Mouse (Mus musculus) lung, embryonic 16.5 days (tissue): ENCODE data around the gene Plxna1. TPM values are rescaled to one million over a fixed set of nuclear protein-coding genes. Genes with fewer than 3 reads are reported as not detected.

ENCODE experiments used
- ATAC-seq: fragments of 200-750 bp; cut with Nextera tagmentation; 2 replicates; pipeline ENCODE4 v1.8.0; 2017; ENCODE audit warnings: low read depth, mild to moderate bottlenecking, moderate library complexity
- H3K27ac ChIP-seq: fragments of 300-500 bp; sonication (generic); 2 replicates; pipeline ENCODE4 v1.5.1; 2014; ENCODE audit warnings: mild to moderate bottlenecking, control low read depth, low read length
- H3K27me3 ChIP-seq: fragments of 300-500 bp; sonication (generic); 2 replicates; pipeline ENCODE4 v1.6.1; 2014; ENCODE audit warnings: low read depth, low read length, mixed read lengths; ENCODE audit not compliant: control insufficient read depth, insufficient read depth
- H3K36me3 ChIP-seq: fragments of 300-500 bp; sonication (generic); 2 replicates; pipeline ENCODE4 v1.6.1; 2014; ENCODE audit warnings: low read length; ENCODE audit not compliant: control insufficient read depth, insufficient read depth
- H3K4me1 ChIP-seq: fragments of 300-500 bp; sonication (generic); replicated peaks from 2 replicates; pipeline ENCODE4 v1.6.1; 2014; ENCODE audit warnings: low read length, mixed read lengths; ENCODE audit not compliant: control insufficient read depth, insufficient read depth
- H3K4me2 ChIP-seq: fragments of 300-500 bp; sonication (generic); 2 replicates; pipeline ENCODE4 v1.6.1; 2014; ENCODE audit warnings: low read depth, low read length, control low read depth
- H3K4me3 ChIP-seq: fragments of 300-500 bp; sonication (generic); 2 replicates; pipeline ENCODE4 v1.5.1; 2014; ENCODE audit warnings: mild to moderate bottlenecking, low read length, control low read depth
- H3K9ac ChIP-seq: fragments of 300-500 bp; sonication (generic); 2 replicates; pipeline ENCODE4 v1.6.1; 2014; ENCODE audit warnings: low read length, control low read depth
- H3K9me3 ChIP-seq: fragments of 300-500 bp; sonication (generic); 2 replicates; pipeline ENCODE4 v1.6.1; 2016; ENCODE audit warnings: low read length; ENCODE audit not compliant: control insufficient read depth
- WGBS: fragments of 180-500 bp; shearing (Covaris S2); extraction: QIAGEN DNeasy Blood & Tissue Kit; methylation state at CpG from one replicate; pipeline ENCODE4 v1.1.7; 2014; 5-methylcytosine and 5-hydroxymethylcytosine counted together
- polyA plus RNA-seq: library from polyadenylated mRNA; unstranded; fragments of >200 nt; fragmentation: Nextera tagmentation; extraction: Ambion mirVana; gene quantifications from 2 replicates; pipeline ENCODE4 v1.2.1, GENCODE M21; 2015

Gene Plxna1
- polyA plus RNA-seq, 1 experiment from 2014 or later = 10.4 TPM

GRCm38 (mm10) chr6:89324842-89325241 lies 37.6 kb downstream of the Plxna1 start:
- H3K27ac ChIP-seq = no peak overlapping the region
- no peaks in the 10 kb centered on the region for H3K9me3 ChIP-seq
- no peak overlapping the region for H3K9ac ChIP-seq
- no peak overlapping the region for H3K4me3 ChIP-seq
- peaks cover 46% of the 10 kb centered on the region for H3K36me3 ChIP-seq
- H3K4me1 ChIP-seq = no peaks in the 10 kb centered on the region
- ATAC-seq = no peak
- WGBS = 88% methylated on average over 4 of the region's 4 CpGs
- no peaks in the 10 kb centered on the region for H3K27me3 ChIP-seq
- H3K4me2 ChIP-seq = no peak overlapping the region

- no peaks in the 10 kb centered on the region for H3K4me1 ChIP-seq
- H3K27ac ChIP-seq = no peak overlapping the region
- no peak overlapping the region for H3K4me2 ChIP-seq
- H3K9ac ChIP-seq = no peak overlapping the region
- 60% methylated on average over 4 of the region's 4 CpGs for WGBS
- peaks cover 15% of the 10 kb centered on the region for H3K36me3 ChIP-seq
- no peaks in the 10 kb centered on the region for H3K27me3 ChIP-seq
- H3K9me3 ChIP-seq = no peaks in the 10 kb centered on the region
- ATAC-seq = no peak
- no peak overlapping the region for H3K4me3 ChIP-seq
Observed at GRCm38 (mm10) chr6:89315263-89315662, 47.2 kb downstream of the Plxna1 start.

GRCm38 (mm10) chr6:89311518-89311917 lies 50.9 kb downstream of the Plxna1 start:
- WGBS = 55% methylated on average over 2 of the region's 2 CpGs

GRCm38 (mm10) chr6:89310236-89310635 lies 52.2 kb downstream of the Plxna1 start:
- H3K27me3 ChIP-seq = no peaks in the 10 kb centered on the region
- H3K4me1 ChIP-seq = peaks cover 6% of the 10 kb centered on the region; the same call in 1 of the 2 replicates
- H3K9me3 ChIP-seq = no peaks in the 10 kb centered on the region
- H3K9ac ChIP-seq = no peak overlapping the region
- WGBS = 58% methylated on average over 9 of the region's 9 CpGs
- no peak for ATAC-seq
- H3K4me3 ChIP-seq = no peak overlapping the region
- no peak overlapping the region for H3K27ac ChIP-seq
- no peak overlapping the region for H3K4me2 ChIP-seq
- no peaks in the 10 kb centered on the region for H3K36me3 ChIP-seq

More at GRCm38 (mm10) chr6:89311518-89311917, 50.9 kb downstream of the Plxna1 start:
- no peaks in the 10 kb centered on the region for H3K36me3 ChIP-seq
- no peak overlapping the region for H3K4me2 ChIP-seq
- no peak overlapping the region for H3K9ac ChIP-seq
- no peaks in the 10 kb centered on the region for H3K9me3 ChIP-seq
- H3K4me3 ChIP-seq = no peak overlapping the region
- ATAC-seq = no peak
- no peaks in the 10 kb centered on the region for H3K27me3 ChIP-seq
- peaks cover 6% of the 10 kb centered on the region; the same call in 1 of the 2 replicates for H3K4me1 ChIP-seq
- no peak overlapping the region for H3K27ac ChIP-seq

GRCm38 (mm10) chr6:89308213-89308973 lies 54.0 kb downstream of the Plxna1 start:
- no peaks in the 10 kb centered on the region for H3K36me3 ChIP-seq

GRCm38 (mm10) chr6:89304375-89305058 lies 57.9 kb downstream of the Plxna1 start:
- 54% methylated on average over 3 of the region's 3 CpGs for WGBS
- Histone ChIP-seq H3K4me2 (no peak overlapping the region), H3K27me3 (no peaks in the 10 kb centered on the region), H3K36me3 (no peaks in the 10 kb centered on the region), H3K9me3 (no peaks in the 10 kb centered on the region), H3K4me1 (peaks cover 9% of the 10 kb centered on the region), H3K4me3 (no peak overlapping the region), H3K27ac (no peak overlapping the region), H3K9ac (no peak overlapping the region)
- no peak; the same call in 1 of the 2 replicates for ATAC-seq

More at GRCm38 (mm10) chr6:89308213-89308973, 54.0 kb downstream of the Plxna1 start:
- H3K27ac ChIP-seq = no peak overlapping the region
- H3K9me3 ChIP-seq = no peaks in the 10 kb centered on the region
- no peak overlapping the region for H3K4me2 ChIP-seq
- ATAC-seq = no peak
- peaks cover 6% of the 10 kb centered on the region; the same call in 1 of the 2 replicates for H3K4me1 ChIP-seq
- no peak overlapping the region for H3K4me3 ChIP-seq
- H3K27me3 ChIP-seq = no peaks in the 10 kb centered on the region
- no peak overlapping the region for H3K9ac ChIP-seq
- 56% methylated on average over 6 of the region's 6 CpGs for WGBS

- Histone ChIP-seq H3K9ac (no peak overlapping the region), H3K27me3 (no peaks in the 10 kb centered on the region), H3K4me2 (no peak overlapping the region), H3K4me3 (no peak overlapping the region), H3K4me1 (peaks cover 9% of the 10 kb centered on the region), H3K27ac (no peak overlapping the region), H3K36me3 (no peaks in the 10 kb centered on the region), H3K9me3 (no peaks in the 10 kb centered on the region)
- WGBS = 55% methylated on average over 9 of the region's 9 CpGs
- no peak for ATAC-seq
Observed at GRCm38 (mm10) chr6:89299818-89300217, 62.6 kb downstream of the Plxna1 start.

GRCm38 (mm10) chr6:89296909-89297695 lies 65.3 kb downstream of the Plxna1 start:
- Histone ChIP-seq H3K27me3 (no peaks in the 10 kb centered on the region), H3K36me3 (no peaks in the 10 kb centered on the region), H3K4me1 (peaks cover 9% of the 10 kb centered on the region), H3K27ac (no peak overlapping the region), H3K4me3 (no peak overlapping the region), H3K4me2 (no peak overlapping the region), H3K9ac (no peak overlapping the region), H3K9me3 (no peaks in the 10 kb centered on the region)
- ATAC-seq = no peak
- WGBS = 66% methylated on average over 15 of the region's 15 CpGs
